Mouse (Mus musculus): ENCODE data around the gene Myo1a. TPM values are rescaled to one million over a fixed set of nuclear protein-coding genes. Genes with fewer than 3 reads are reported as not detected.

Gene Myo1a
- polyA plus RNA-seq, 1 experiment from 2014 or later, result 0.37 TPM

- WGBS, result 96% methylated on average over 6 of the region's 6 CpGs
- no peak overlapping the region for H3K4me2 ChIP-seq (replicated peaks)
- H3K4me3 ChIP-seq (replicated peaks; ENCODE audit: low read length), result no peak overlapping the region
- peaks cover 4% of the 10 kb centered on the region; the same call in 1 of the 2 replicates for H3K27me3 ChIP-seq (ENCODE audit: control insufficient read depth, insufficient read depth, low read length)
- H3K27ac ChIP-seq, result no peak overlapping the region
- H3K4me1 ChIP-seq (replicated peaks; ENCODE audit: control insufficient read depth, insufficient read depth, low read length), result peaks cover 10% of the 10 kb centered on the region
- no peaks in the 10 kb centered on the region for H3K36me3 ChIP-seq (replicated peaks; ENCODE audit: control insufficient read depth, insufficient read depth)
- no peaks in the 10 kb centered on the region for H3K9me3 ChIP-seq (ENCODE audit: control insufficient read depth, low read length)
- DNase-seq (ENCODE audit: low spot score) (no peak), ATAC-seq (ENCODE audit: low FRiP score) (no peak)
- H3K9ac ChIP-seq, result no peak overlapping the region
Observed at GRCm38 (mm10) chr10:127674046-127674655, 30.8 kb upstream of the Myo1a start.

- Histone ChIP-seq H3K27me3 (ENCODE audit: control insufficient read depth, insufficient read depth, low read length) (no peaks in the 10 kb centered on the region), H3K9ac (no peak overlapping the region), H3K4me1 (replicated peaks; ENCODE audit: control insufficient read depth, insufficient read depth, low read length) (peaks cover 10% of the 10 kb centered on the region), H3K36me3 (replicated peaks; ENCODE audit: control insufficient read depth, insufficient read depth) (no peaks in the 10 kb centered on the region), H3K9me3 (ENCODE audit: control insufficient read depth, low read length) (no peaks in the 10 kb centered on the region), H3K4me3 (replicated peaks; ENCODE audit: low read length) (no peak overlapping the region), H3K27ac (no peak overlapping the region), H3K4me2 (replicated peaks) (no peak overlapping the region)
- DNase-seq (ENCODE audit: low spot score) (peak; percentile 79), ATAC-seq (ENCODE audit: low FRiP score) (no peak; the same call in 1 of the 2 replicates)
- WGBS, result 87% methylated on average over 8 of the region's 8 CpGs
Observed at GRCm38 (mm10) chr10:127674794-127675522, 30.0 kb upstream of the Myo1a start.

DNA sequence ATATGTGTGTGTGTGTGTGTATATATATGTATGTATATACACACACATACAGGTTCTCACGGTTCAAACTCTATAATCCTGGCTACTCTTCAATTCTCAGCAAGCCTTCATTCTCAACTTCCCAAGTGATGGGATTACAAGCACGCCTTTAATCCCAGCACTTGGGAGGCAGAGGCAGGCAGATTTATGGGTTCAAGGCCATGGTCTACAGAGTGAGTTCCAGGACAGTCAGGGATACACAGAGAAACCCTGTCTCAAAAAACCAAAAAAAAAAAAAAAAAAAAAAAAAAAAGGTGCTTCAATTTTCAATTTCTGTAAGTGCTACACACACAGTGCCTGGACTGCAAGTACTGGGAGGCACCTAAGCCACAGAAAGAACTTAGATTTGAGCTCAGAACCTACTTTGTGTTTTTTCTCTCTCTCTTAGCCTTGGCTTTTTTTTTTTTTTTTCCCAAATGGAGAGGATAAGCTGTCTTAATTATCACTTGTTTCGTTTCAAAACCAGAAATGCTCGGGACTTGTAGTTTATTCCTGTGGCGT lies 29.0 kb upstream of the Myo1a start:
- peak overlapping the region; percentile 51; the same call in 1 of the 2 replicates for H3K9ac ChIP-seq
- WGBS, result 56% methylated on average over 5 of the region's 5 CpGs

DNA sequence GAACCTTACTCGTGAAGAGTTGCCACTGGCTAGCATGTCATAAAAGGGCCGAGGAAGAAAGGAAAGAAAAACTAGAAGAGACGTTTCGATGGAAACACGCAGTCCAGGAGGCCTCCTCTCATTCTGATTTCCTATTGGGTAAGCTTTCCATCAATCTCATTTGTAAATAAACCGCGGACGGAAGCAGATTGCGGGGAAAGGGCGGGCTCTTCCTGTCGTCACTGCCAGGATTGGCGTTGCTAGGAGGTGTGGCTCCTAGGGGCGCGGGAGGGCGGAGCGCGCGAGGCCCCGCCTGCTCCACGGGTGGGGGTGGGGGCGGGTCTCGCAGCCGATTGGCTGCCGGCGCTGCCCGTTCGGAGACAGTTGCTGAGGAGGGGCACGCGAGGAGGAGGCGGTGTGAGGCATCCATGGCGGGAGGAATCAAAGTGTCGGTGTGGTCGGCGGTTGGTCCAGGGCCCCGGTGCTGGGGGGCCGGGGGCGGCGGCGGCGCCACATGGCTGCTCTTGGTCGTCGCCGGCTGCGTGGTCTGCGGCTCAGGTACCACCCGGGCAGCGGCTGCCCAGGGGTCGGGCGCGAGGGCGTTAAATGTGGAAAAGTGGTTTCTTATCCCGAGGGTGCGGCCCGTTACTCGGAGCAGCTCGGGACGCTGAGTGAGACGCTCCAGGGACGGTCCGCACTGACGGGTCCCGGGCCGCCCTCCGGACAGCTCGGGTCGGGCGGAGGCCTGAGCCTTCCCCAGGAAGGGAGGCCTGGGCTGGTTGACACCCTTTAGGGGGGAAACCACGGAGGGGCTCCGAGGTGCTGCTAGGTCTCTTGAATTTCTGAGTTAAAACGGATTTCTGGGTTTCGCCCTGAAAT lies 28.1 kb upstream of the Myo1a start:
- no peaks in the 10 kb centered on the region for H3K27me3 ChIP-seq (ENCODE audit: control insufficient read depth, insufficient read depth, low read length)
- ATAC-seq (ENCODE audit: low FRiP score) (peak; percentile 97), DNase-seq (ENCODE audit: low spot score) (peak; percentile 97)
- peak overlapping the region; percentile 44 for H3K27ac ChIP-seq
- H3K4me1 ChIP-seq (replicated peaks; ENCODE audit: control insufficient read depth, insufficient read depth, low read length), result peaks cover 10% of the 10 kb centered on the region
- no peaks in the 10 kb centered on the region for H3K9me3 ChIP-seq (ENCODE audit: control insufficient read depth, low read length)
- H3K4me3 ChIP-seq (replicated peaks; ENCODE audit: low read length), result peak overlapping the region; percentile 81
- WGBS, result under 1% methylated on average over 71 of the region's 71 CpGs
- peak overlapping the region; percentile 64 for H3K9ac ChIP-seq
- peak overlapping the region; percentile 91 for H3K4me2 ChIP-seq (replicated peaks)
- H3K36me3 ChIP-seq (replicated peaks; ENCODE audit: control insufficient read depth, insufficient read depth), result no peaks in the 10 kb centered on the region

More for the DNA sequence above, 29.0 kb upstream of the Myo1a start:
- ATAC-seq (ENCODE audit: low FRiP score) (no peak), DNase-seq (ENCODE audit: low spot score) (no peak)
- Histone ChIP-seq H3K9me3 (ENCODE audit: control insufficient read depth, low read length) (no peaks in the 10 kb centered on the region), H3K27me3 (ENCODE audit: control insufficient read depth, insufficient read depth, low read length) (no peaks in the 10 kb centered on the region), H3K27ac (peak overlapping the region; percentile 44; the same call in 1 of the 2 replicates), H3K4me3 (replicated peaks; ENCODE audit: low read length) (peak overlapping the region; percentile 81), H3K4me2 (replicated peaks) (peak overlapping the region; percentile 91), H3K4me1 (replicated peaks; ENCODE audit: control insufficient read depth, insufficient read depth, low read length) (peaks cover 10% of the 10 kb centered on the region), H3K36me3 (replicated peaks; ENCODE audit: control insufficient read depth, insufficient read depth) (no peaks in the 10 kb centered on the region)

- no peaks in the 10 kb centered on the region for H3K36me3 ChIP-seq (replicated peaks; ENCODE audit: control insufficient read depth, insufficient read depth)
- peak overlapping the region; percentile 91 for H3K4me2 ChIP-seq (replicated peaks)
- H3K4me1 ChIP-seq (replicated peaks; ENCODE audit: control insufficient read depth, insufficient read depth, low read length), result peaks cover 10% of the 10 kb centered on the region
- ATAC-seq (ENCODE audit: low FRiP score), result no peak
- H3K9ac ChIP-seq, result peak overlapping the region; percentile 64
- DNase-seq (ENCODE audit: low spot score), result peak; percentile 77
- H3K9me3 ChIP-seq (ENCODE audit: control insufficient read depth, low read length), result no peaks in the 10 kb centered on the region
- no peak overlapping the region for H3K27ac ChIP-seq
- H3K4me3 ChIP-seq (replicated peaks; ENCODE audit: low read length), result peak overlapping the region; percentile 81
- 17% methylated on average over 14 of the region's 14 CpGs for WGBS
- no peaks in the 10 kb centered on the region for H3K27me3 ChIP-seq (ENCODE audit: control insufficient read depth, insufficient read depth, low read length)
Observed at GRCm38 (mm10) chr10:127677591-127678336, 27.2 kb upstream of the Myo1a start.

DNA sequence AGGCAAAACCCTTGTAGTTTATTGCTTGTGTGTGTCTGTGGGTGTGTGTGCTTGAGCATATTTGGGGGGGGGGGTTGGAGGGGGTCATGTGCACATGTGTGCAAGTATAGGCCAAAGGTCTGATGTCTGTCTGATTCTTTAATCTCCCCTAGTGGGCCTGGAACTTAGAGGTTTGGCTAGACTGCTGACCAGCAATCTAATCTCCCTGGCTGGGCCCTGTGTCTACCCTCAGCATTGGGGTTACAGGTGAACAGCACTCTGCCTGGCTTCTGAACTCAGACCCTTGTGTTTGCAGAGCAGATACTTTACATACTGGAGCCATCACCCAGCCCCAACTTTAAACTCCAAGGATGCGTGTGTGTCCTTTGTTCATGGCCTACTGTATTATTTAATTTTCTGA lies 25.8 kb upstream of the Myo1a start:
- ATAC-seq (ENCODE audit: low FRiP score), result no peak
- DNase-seq (ENCODE audit: low spot score), result no peak
- no peaks in the 10 kb centered on the region for H3K36me3 ChIP-seq (replicated peaks; ENCODE audit: control insufficient read depth, insufficient read depth)
- 88% methylated on average over 1 of the region's 1 CpGs for whole genome bisulfite sequencing
- H3K9me3 ChIP-seq (ENCODE audit: control insufficient read depth, low read length), result no peaks in the 10 kb centered on the region
- H3K27me3 ChIP-seq (ENCODE audit: control insufficient read depth, insufficient read depth, low read length), result no peaks in the 10 kb centered on the region
- H3K9ac ChIP-seq, result no peak overlapping the region
- no peak overlapping the region for H3K4me2 ChIP-seq (replicated peaks)
- H3K4me3 ChIP-seq (replicated peaks; ENCODE audit: low read length), result no peak overlapping the region
- peaks cover 10% of the 10 kb centered on the region for H3K4me1 ChIP-seq (replicated peaks; ENCODE audit: control insufficient read depth, insufficient read depth, low read length)
- H3K27ac ChIP-seq, result no peak overlapping the region

GRCm38 (mm10) chr10:127679881-127680280 lies 25.1 kb upstream of the Myo1a start:
- Histone ChIP-seq H3K27me3 (ENCODE audit: control insufficient read depth, insufficient read depth, low read length) (no peaks in the 10 kb centered on the region), H3K4me2 (replicated peaks) (no peak overlapping the region), H3K4me1 (replicated peaks; ENCODE audit: control insufficient read depth, insufficient read depth, low read length) (peaks cover 10% of the 10 kb centered on the region), H3K4me3 (replicated peaks; ENCODE audit: low read length) (no peak overlapping the region), H3K9me3 (ENCODE audit: control insufficient read depth, low read length) (no peaks in the 10 kb centered on the region), H3K36me3 (replicated peaks; ENCODE audit: control insufficient read depth, insufficient read depth) (no peaks in the 10 kb centered on the region), H3K27ac (no peak overlapping the region), H3K9ac (no peak overlapping the region)
- DNase-seq (ENCODE audit: low spot score) (no peak), ATAC-seq (ENCODE audit: low FRiP score) (no peak)
- WGBS, result 89% methylated on average over 3 of the region's 3 CpGs

- Histone ChIP-seq H3K27me3 (ENCODE audit: control insufficient read depth, insufficient read depth, low read length) (no peaks in the 10 kb centered on the region), H3K27ac (no peak overlapping the region), H3K4me1 (replicated peaks; ENCODE audit: control insufficient read depth, insufficient read depth, low read length) (0 out of 2 replicates have a peak, but pooled peaks cover 4% of the 10 kb centered on the region), H3K4me3 (replicated peaks; ENCODE audit: low read length) (no peak overlapping the region), H3K9me3 (ENCODE audit: control insufficient read depth, low read length) (no peaks in the 10 kb centered on the region), H3K9ac (no peak overlapping the region), H3K4me2 (replicated peaks) (no peak overlapping the region), H3K36me3 (replicated peaks; ENCODE audit: control insufficient read depth, insufficient read depth) (no peaks in the 10 kb centered on the region)
- WGBS, result 93% methylated on average over 6 of the region's 6 CpGs
- ATAC-seq (ENCODE audit: low FRiP score) (no peak), DNase-seq (ENCODE audit: low spot score) (no peak)
Observed at GRCm38 (mm10) chr10:127682886-127683285, 22.1 kb upstream of the Myo1a start.
